ENCODE assay signal across 16 mouse cellular contexts in the genomic region with DNA sequence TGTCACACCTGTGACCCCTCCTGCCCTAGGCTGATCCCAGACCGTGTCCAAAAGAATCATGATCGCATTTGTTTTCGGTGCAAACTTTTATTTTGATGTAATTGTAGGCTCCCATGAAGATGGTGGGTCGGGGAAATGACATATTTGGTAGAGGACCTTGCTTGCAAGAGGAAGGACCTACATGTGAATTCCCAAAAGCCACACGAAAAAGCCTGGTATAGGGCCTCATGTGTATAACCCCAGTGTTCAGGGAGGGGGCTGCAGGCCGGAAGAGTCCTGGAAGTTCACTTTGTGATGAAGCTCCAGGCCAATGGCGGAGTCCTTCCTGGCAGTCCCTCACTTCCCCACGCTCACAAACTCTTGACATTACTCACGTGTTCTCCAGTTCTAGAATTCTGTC. TPM values are rescaled to one million over a fixed set of nuclear protein-coding genes. Genes with fewer than 3 reads are reported as not detected.
"Had no signal": no experiment of that assay in that cellular context is flagged by ENCODE, and none has a peak within 500 bp of the region (broad histone marks: within the 10 kb centered on the region; RNA-seq: fewer than 3 reads in every experiment).

No protein-coding gene starts in this region.

- H3K9ac ChIP-seq: liver, embryonic 14.5 days; lung, embryonic 14.5 days; midbrain, embryonic 12.5 days; midbrain, embryonic 15.5 days had no signal

- H3K27ac ChIP-seq: liver, embryonic 14.5 days; midbrain, embryonic 15.5 days had no signal

- H3K27me3 ChIP-seq: midbrain, embryonic 12.5 days; midbrain, embryonic 15.5 days had no signal

- ATAC-seq: midbrain, embryonic 15.5 days had no signal

- DNase-seq: lung, adult 18-20 months; lung, embryonic 14.5 days; lung, postnatal 10 days; lung, postnatal 4 days; retina, postnatal 1 day; right cerebral cortex, postnatal 4 days; spleen, adult 18-20 months; thymus, adult 18-20 months; thymus, postnatal 14 days; thymus, postnatal 36 days had no signal

- H3K4me2 ChIP-seq: lung, embryonic 14.5 days; midbrain, embryonic 12.5 days; midbrain, embryonic 15.5 days had no signal

- H3K9me3 ChIP-seq: midbrain, embryonic 12.5 days; midbrain, embryonic 15.5 days had no signal

- H3K4me3 ChIP-seq: midbrain, embryonic 12.5 days; midbrain, embryonic 15.5 days; myocyte had no signal

- H3K36me3 ChIP-seq: midbrain, embryonic 12.5 days; midbrain, embryonic 15.5 days had no signal

RNA-seq across cellular contexts. Expression of a gene that starts 7.3 kb away (rescaled TPM):
- total RNA-seq: megakaryocyte, adult 5-6 weeks; megakaryocyte-erythroid progenitor cell, adult 5-6 weeks had no signal
